Mouse (Mus musculus) induced T-regulatory cell, adult 2 months (primary cell): ENCODE results near the gene Arl4a.

Source experiments
- DNase-seq: peaks from one replicate; pipeline ENCODE4 v3.0.0-alpha.2; 2012; ENCODE audit warnings: low read depth

Arl4a gene

DNA sequence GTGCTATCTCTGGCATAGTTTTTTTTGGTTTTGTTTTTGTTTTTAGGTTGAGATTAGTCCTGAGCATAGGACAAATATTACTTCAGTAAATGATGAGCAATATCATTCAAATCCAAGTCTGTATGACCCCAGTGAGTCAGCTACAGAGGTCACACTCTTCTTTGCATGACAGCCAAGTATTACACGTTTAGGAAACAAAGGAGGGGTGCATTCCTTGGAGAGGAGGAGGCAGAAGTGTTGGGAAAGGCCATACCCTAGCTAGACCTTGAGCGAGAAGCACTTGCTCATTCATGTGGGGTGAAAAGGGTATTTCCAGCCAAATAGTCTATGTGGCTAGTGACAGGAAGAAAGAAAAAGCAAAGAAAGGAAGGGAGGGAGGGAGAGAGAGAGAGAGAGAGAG is 28.0 kb downstream of the Arl4a start:
- peak; percentile 46 for DNase-seq

DNA sequence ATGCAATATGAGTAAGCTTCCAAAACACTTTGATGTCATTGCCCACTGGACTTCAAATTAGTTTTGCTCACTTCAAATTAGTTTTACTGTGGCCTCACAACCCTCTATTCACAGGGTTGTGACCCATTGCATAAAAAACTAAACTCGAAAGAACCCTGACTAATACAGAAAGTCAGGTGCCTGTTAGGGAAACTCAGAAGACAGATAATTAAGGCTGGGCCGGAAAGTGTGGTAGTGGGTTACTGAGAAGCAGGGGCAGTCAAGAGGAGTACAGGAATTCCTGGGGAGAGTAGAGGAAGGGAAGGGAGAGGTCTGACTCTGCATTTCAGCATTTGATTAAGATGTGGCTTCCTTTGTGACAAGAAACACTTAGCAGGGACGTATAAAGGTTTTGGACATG is 29.4 kb downstream of the Arl4a start:
- DNase-seq: peak; percentile 63

DNA sequence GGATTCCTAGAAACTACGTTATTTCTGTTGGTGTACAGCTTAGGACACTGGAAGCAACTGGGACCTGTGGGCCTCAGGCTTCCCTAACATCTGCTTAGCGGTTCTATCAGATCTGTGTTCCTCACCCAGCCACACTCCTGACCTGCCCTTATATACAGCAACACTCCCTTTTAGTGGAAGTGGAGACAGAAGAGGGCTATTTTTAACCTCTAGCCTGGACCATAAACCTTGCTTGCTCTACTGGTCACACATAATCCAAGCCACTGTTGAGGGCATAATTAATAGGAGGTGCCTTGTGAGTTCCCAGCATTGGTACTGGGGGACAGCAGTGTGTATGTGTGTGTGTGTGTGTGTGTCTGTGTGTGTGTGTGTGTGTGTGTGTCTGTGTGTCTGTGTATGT is 33.1 kb downstream of the Arl4a start:
- DNase-seq: no peak

GRCm38 (mm10) chr12:39998853-39999195 is 39.0 kb downstream of the Arl4a start:
- no peak for DNase-seq

DNA sequence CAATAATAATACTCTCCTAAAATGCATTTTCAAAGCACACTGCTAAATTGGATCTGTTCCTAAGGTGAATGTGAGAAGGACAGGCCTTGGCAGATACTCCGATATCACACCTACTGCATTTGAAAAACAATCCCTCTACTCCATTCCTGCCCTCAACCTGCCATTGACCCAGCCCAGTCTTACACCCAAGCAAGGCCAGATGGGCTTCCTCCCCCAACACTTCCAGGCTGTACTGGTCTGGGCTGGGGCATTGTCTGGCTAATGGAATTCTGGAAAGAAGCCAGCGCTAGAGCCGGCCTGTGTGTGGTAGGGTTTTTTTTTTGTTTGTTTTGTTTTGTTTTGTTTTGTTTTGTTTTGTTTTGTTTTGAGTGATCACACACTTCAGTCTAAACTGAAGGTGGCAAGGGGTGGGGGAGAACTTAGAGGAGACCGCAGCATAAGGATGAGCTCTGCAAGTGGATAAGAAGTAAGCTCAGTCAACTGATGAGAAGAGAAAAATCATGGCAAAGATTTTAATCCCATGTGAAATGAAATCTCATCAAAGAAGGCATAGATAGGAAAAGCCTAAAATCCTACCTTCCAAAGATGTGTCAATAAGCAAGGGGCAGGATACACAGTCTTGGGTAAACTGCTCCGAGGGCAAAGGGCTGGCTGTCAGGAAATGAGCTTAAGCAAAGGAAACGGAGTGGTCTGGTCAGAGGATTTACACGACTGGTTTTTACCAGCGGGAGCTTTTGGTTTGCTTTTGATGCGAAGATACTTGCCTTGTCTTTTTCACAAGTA is 39.6 kb downstream of the Arl4a start:
- no peak for DNase-seq

GRCm38 (mm10) chr12:39997651-39998050 is 40.2 kb downstream of the Arl4a start:
- DNase-seq: no peak

DNA sequence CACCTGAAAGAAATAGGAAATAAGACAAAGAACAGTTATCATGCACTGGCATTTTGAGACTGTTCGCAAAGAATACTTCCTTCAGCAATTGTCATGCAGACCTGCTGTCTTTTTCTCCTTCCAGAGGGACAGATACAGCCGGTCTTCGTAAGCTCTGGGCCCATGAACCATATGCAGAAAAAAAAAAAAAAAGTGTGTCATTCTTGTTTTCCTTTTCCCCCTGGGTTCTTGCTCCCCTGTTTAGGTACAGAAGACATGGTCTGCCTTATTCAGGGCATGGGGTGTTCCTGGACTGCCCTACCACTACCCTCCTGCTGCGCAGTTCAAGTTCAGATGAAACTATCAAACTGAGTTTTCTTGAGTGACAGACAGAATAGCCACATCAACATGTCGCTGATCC is 41.8 kb downstream of the Arl4a start:
- no peak for DNase-seq

DNA sequence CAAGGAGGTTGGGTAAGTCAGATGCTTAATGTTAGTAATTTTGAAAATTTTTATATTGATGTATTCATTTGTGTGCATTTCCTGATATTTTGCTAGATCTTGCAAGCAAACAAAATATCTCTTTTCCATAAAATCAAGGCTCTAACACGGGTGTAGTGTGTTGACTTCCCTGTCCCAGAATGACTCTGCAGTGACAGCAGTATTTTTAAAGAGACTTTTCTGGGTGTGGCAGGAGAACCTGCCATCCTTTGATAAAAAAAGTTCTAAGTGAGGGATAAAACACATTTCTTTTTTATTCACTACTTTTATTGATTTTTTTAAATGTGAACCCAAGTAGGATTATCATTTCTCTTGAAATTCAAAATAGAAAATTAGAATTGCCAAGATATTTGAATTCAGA is 42.2 kb downstream of the Arl4a start:
- DNase-seq: no peak

DNA sequence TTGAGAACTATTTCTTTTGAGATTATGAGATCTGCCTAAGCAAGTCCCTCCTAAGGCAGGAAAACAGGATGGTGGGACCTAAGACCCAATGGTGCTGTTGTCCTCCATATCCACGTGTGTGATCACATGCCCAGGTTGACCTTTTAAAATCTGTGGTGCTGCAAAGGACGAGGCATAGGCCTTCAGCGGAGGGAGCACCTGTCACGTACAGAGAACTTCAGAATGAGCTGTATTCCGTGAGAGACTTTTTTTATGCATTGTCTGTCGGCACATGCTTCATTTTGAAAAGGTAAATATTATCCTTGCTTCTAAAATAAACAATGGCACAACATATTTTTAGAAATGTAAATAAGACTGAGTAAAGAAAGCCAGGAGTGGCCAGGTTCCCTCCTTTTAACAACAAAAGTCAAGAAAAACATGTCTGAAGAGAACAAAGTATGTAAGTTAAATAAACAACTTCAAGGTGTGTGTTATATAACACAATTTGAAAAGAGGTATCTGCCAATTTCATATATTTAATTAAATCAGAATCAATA is 45.0 kb downstream of the Arl4a start:
- no peak for DNase-seq

- no peak for DNase-seq
Observed at GRCm38 (mm10) chr12:39990830-39991780, 46.7 kb downstream of the Arl4a start.

- DNase-seq: no peak
Observed at GRCm38 (mm10) chr12:39989136-39989535, 48.7 kb downstream of the Arl4a start.

- DNase-seq: no peak
Observed at GRCm38 (mm10) chr12:39987177-39987576, 50.6 kb downstream of the Arl4a start.

DNA sequence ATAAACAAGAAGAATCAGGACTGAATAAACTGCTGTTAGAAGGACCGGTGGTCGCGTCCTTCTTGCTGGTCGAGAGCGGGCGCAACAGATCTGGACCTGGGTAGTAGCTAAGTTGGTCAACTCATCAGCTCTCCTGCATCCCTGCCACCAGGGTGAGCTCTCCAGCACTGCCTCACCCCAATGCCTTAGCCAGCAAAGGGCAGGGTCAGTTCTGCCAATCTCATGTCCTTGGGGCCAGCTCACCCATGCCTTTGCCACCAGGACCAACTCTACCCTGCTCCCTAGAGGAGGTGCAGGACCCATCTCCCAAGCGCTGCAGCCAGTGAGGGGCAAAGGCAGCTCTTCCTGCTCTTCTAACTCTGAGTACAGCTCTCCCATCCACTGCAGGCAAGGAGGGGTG is 52.2 kb downstream of the Arl4a start:
- no peak for DNase-seq

GRCm38 (mm10) chr12:39979792-39980191 is 58.0 kb downstream of the Arl4a start:
- no peak for DNase-seq

- DNase-seq: no peak
Observed at GRCm38 (mm10) chr12:39979066-39979465, 58.8 kb downstream of the Arl4a start.

GRCm38 (mm10) chr12:39977996-39978590 is 59.7 kb downstream of the Arl4a start:
- DNase-seq: peak; percentile 19

- no peak for DNase-seq
Observed at GRCm38 (mm10) chr12:39976426-39976825, 61.4 kb downstream of the Arl4a start.

DNA sequence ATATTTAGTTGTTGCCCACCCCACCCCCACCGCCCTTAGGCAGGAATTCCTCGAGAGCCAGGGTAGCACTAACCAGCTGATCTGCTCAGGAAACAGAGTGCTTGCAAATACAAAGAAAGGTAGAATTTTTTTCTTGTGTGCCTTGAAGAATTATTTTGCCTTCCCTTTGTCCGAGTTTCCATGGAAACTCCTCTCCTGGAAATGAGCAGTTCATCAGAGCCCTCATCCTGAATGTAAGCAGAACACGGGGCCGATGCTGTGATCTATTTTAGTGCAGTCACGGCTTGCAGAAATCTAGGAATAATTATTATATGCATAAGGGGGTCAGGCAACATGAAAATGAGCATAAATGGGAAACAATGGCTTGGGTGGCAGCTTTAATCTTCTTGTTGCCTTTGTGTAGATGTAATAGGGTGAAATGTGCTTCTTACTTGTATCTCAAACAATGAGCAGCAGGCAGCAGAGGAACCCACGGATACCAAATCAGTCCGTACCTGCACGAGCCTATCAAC is 61.9 kb downstream of the Arl4a start:
- DNase-seq: no peak

- DNase-seq: peak; percentile 35
Observed at GRCm38 (mm10) chr12:39974977-39975583, 62.7 kb downstream of the Arl4a start.

DNA sequence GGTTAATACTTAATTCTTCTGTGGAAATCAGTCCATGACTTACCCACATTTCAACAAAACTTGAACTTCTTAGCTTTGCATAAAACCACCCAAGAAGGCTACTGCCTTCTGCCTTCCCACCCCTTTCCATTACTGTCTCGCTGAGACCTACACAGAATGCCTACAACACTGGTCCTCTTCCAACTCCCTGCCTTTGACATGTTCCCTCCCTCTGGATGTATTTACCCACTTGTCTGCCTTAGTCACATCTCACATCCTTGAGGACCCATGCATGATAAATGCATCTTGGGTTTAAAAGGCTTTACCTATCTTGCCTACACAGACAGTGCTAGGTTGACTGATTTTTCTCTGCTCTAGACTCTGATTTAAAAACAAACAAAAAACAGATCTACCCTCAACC is 63.6 kb downstream of the Arl4a start:
- DNase-seq: peak; percentile 22

- no peak for DNase-seq
Observed at GRCm38 (mm10) chr12:39969500-39969899, 68.3 kb downstream of the Arl4a start.

DNA sequence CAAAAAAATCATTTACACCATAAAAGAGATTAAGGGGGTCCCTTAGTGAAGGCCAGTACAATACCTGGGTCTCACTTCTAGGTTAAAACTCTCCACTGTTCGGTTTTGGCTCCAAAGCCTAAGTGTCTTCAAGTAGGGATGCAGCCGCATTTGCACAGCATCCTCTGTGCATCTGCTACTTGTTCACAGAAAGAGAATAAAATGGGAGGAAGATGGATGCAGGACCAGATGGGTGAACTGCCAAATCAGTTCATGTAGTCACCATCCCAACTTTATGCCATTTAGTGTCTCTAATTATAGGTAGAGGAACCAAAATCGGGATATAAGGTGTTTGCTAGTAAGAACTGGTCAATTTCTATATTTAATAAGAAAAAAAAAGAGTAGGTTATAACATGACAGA is 69.7 kb downstream of the Arl4a start:
- no peak for DNase-seq
